Mouse (Mus musculus): ENCODE results near the gene Il5. TPM values are rescaled to one million over a fixed set of nuclear protein-coding genes. Genes with fewer than 3 reads are reported as not detected.

Gene Il5
- total and polyA plus RNA-seq, 3 experiments, result 0.11 TPM; not detected in 2

- ATAC-seq (ENCODE audit: extremely low read depth, insufficient number of reproducible peaks, low FRiP score, poor library complexity, severe bottlenecking) (no peak), DNase-seq (ENCODE audit: low spot score) (no peak)
- peaks cover 45% of the 10 kb centered on the region for H3K27me3 ChIP-seq (ENCODE audit: insufficient read depth, low read length)
These were observed 893 bp upstream of the Il5 start for GRCm38 (mm10) chr11:53719701-53720100.

DNA sequence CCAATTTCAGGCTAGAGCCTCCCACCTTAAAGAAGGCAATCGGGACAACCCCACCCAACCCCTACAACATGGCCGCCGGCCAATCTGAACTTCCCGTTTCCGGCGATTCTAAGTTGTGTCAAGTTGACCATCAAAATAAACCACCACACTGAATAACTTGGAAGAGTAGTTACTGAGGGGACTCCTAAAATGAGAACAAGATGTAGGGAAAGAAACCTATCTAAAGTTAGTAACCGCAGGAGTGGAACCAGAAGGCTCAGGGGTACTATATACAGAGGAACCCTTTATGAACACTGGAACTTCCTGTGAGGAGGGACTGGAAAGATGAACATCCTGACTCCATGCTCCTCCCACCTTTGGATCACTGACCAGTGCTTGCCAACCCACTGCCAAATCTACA lies 10.9 kb downstream of the Il5 start:
- Histone ChIP-seq H3K27me3 (ENCODE audit: insufficient read depth, low read length) (peaks cover 14% of the 10 kb centered on the region), H3K4me3 (ENCODE audit: low read depth, low read length) (no peak overlapping the region), H3K9me3 (replicated peaks) (no peaks in the 10 kb centered on the region), H3K36me3 (replicated peaks) (no peaks in the 10 kb centered on the region), H3K4me1 (ENCODE audit: insufficient read depth, low read depth, low read length) (peaks cover 17% of the 10 kb centered on the region)
- TF ChIP-seq TAL1 (conservative IDR thresholded peaks at IDR 0.05; ENCODE audit: low read depth, low read length) (no peak), POLR2AphosphoS5 (IDR thresholded peaks at IDR 0.05; ENCODE audit: insufficient replicate concordance, low read depth, low read length) (no peak), GATA1 (IDR thresholded peaks at IDR 0.05; ENCODE audit: borderline replicate concordance, low read length) (no peak), CTCF (IDR thresholded peaks at IDR 0.05; ENCODE audit: low read depth, low read length) (no peak), GATA2 (IDR thresholded peaks at IDR 0.05; ENCODE audit: borderline replicate concordance, low read depth, low read length) (no peak)
- no peak for ATAC-seq (ENCODE audit: extremely low read depth, insufficient number of reproducible peaks, low FRiP score, poor library complexity, severe bottlenecking)
- no peak for DNase-seq (ENCODE audit: low spot score)

More at GRCm38 (mm10) chr11:53719701-53720100, 893 bp upstream of the Il5 start:
- Histone ChIP-seq H3K9me3 (replicated peaks) (no peaks in the 10 kb centered on the region), H3K4me1 (ENCODE audit: insufficient read depth, low read depth, low read length) (no peaks in the 10 kb centered on the region), H3K4me3 (ENCODE audit: low read depth, low read length) (no peak overlapping the region), H3K36me3 (replicated peaks) (no peaks in the 10 kb centered on the region)
- TF ChIP-seq GATA1 (IDR thresholded peaks at IDR 0.05; ENCODE audit: borderline replicate concordance, low read length) (no peak), POLR2AphosphoS5 (IDR thresholded peaks at IDR 0.05; ENCODE audit: insufficient replicate concordance, low read depth, low read length) (no peak), TAL1 (conservative IDR thresholded peaks at IDR 0.05; ENCODE audit: low read depth, low read length) (no peak), GATA2 (IDR thresholded peaks at IDR 0.05; ENCODE audit: borderline replicate concordance, low read depth, low read length) (no peak), CTCF (IDR thresholded peaks at IDR 0.05; ENCODE audit: low read depth, low read length) (no peak)

GRCm38 (mm10) chr11:53732244-53732643 lies 11.7 kb downstream of the Il5 start:
- H3K36me3 ChIP-seq (replicated peaks), result no peaks in the 10 kb centered on the region
- DNase-seq (ENCODE audit: low spot score) (no peak), ATAC-seq (ENCODE audit: extremely low read depth, insufficient number of reproducible peaks, low FRiP score, poor library complexity, severe bottlenecking) (no peak)
- H3K27me3 ChIP-seq (ENCODE audit: insufficient read depth, low read length), result peaks cover 11% of the 10 kb centered on the region
- peaks cover 24% of the 10 kb centered on the region for H3K4me1 ChIP-seq (ENCODE audit: insufficient read depth, low read depth, low read length)
- no peaks in the 10 kb centered on the region for H3K9me3 ChIP-seq (replicated peaks)
- TF ChIP-seq TAL1 (conservative IDR thresholded peaks at IDR 0.05; ENCODE audit: low read depth, low read length) (no peak), GATA1 (IDR thresholded peaks at IDR 0.05; ENCODE audit: borderline replicate concordance, low read length) (no peak), GATA2 (IDR thresholded peaks at IDR 0.05; ENCODE audit: borderline replicate concordance, low read depth, low read length) (no peak), POLR2AphosphoS5 (IDR thresholded peaks at IDR 0.05; ENCODE audit: insufficient replicate concordance, low read depth, low read length) (no peak), CTCF (IDR thresholded peaks at IDR 0.05; ENCODE audit: low read depth, low read length) (no peak)
- no peak overlapping the region for H3K4me3 ChIP-seq (ENCODE audit: low read depth, low read length)

GRCm38 (mm10) chr11:53733824-53734223 lies 13.2 kb downstream of the Il5 start:
- TF ChIP-seq GATA1 (IDR thresholded peaks at IDR 0.05; ENCODE audit: borderline replicate concordance, low read length) (no peak), TAL1 (conservative IDR thresholded peaks at IDR 0.05; ENCODE audit: low read depth, low read length) (no peak), GATA2 (IDR thresholded peaks at IDR 0.05; ENCODE audit: borderline replicate concordance, low read depth, low read length) (no peak), CTCF (IDR thresholded peaks at IDR 0.05; ENCODE audit: low read depth, low read length) (no peak), POLR2AphosphoS5 (IDR thresholded peaks at IDR 0.05; ENCODE audit: insufficient replicate concordance, low read depth, low read length) (no peak)
- no peaks in the 10 kb centered on the region for H3K36me3 ChIP-seq (replicated peaks)
- no peak overlapping the region for H3K4me3 ChIP-seq (ENCODE audit: low read depth, low read length)
- no peak for ATAC-seq (ENCODE audit: extremely low read depth, insufficient number of reproducible peaks, low FRiP score, poor library complexity, severe bottlenecking)
- DNase-seq (ENCODE audit: low spot score), result no peak
- peaks cover 32% of the 10 kb centered on the region for H3K4me1 ChIP-seq (ENCODE audit: insufficient read depth, low read depth, low read length)
- no peaks in the 10 kb centered on the region for H3K9me3 ChIP-seq (replicated peaks)
- peaks cover 7% of the 10 kb centered on the region; the same call in 1 of the 2 replicates for H3K27me3 ChIP-seq (ENCODE audit: insufficient read depth, low read length)

- TF ChIP-seq GATA1 (IDR thresholded peaks at IDR 0.05; ENCODE audit: borderline replicate concordance, low read length), result no peak
- no peak for TF ChIP-seq CTCF (IDR thresholded peaks at IDR 0.05; ENCODE audit: low read depth, low read length)
- no peak for TF ChIP-seq TAL1 (conservative IDR thresholded peaks at IDR 0.05; ENCODE audit: low read depth, low read length)
- no peak for TF ChIP-seq GATA2 (IDR thresholded peaks at IDR 0.05; ENCODE audit: borderline replicate concordance, low read depth, low read length)
- no peak for TF ChIP-seq POLR2AphosphoS5 (IDR thresholded peaks at IDR 0.05; ENCODE audit: insufficient replicate concordance, low read depth, low read length)
- H3K27me3 ChIP-seq (ENCODE audit: insufficient read depth, low read length), result peaks cover 7% of the 10 kb centered on the region; the same call in 1 of the 2 replicates
- H3K36me3 ChIP-seq (replicated peaks), result no peaks in the 10 kb centered on the region
- peaks cover 28% of the 10 kb centered on the region for H3K4me1 ChIP-seq (ENCODE audit: insufficient read depth, low read depth, low read length)
- no peak for ATAC-seq (ENCODE audit: extremely low read depth, insufficient number of reproducible peaks, low FRiP score, poor library complexity, severe bottlenecking)
- no peak for DNase-seq (ENCODE audit: low spot score)
- no peaks in the 10 kb centered on the region for H3K9me3 ChIP-seq (replicated peaks)
- no peak overlapping the region for H3K4me3 ChIP-seq (ENCODE audit: low read depth, low read length)
These were observed 13.8 kb downstream of the Il5 start for GRCm38 (mm10) chr11:53734431-53734830.

DNA sequence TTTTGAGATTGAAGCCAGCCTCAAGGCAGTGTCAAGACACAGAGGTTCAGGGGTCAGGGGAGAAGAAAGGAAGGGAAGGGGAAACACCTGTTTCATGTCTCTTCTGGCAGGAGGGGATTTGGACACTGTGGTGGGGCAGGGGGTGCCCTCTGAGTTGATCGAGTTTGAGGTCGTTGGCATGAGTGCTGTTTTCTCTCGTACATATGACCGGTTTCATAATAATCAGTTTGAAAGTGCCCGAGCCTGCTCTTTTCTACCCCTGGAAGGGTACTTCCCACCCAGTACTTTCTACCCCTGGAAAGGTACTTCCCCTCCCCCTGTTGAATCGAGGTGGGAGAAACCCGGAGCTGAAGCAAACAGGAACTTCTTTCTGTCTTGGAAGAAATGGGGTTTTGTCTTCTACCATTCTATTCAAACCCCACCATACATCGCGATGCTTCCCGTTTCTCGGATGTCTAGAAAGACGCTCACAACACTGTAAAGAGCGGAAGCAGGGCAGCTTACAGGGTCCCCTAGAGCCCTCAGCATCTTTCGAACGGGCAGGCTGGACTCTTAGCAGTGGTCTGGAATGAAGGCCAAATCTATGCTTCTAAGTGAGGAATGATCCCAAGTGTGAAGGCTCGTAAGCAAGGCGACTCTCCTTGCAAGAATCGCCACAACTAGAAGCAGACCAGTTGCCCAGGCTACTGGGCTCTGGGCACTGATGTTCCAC lies 14.5 kb downstream of the Il5 start:
- DNase-seq (ENCODE audit: low spot score), result no peak
- Histone ChIP-seq H3K9me3 (replicated peaks) (no peaks in the 10 kb centered on the region), H3K27me3 (ENCODE audit: insufficient read depth, low read length) (peaks cover 5% of the 10 kb centered on the region; the same call in 1 of the 2 replicates), H3K36me3 (replicated peaks) (no peaks in the 10 kb centered on the region), H3K4me3 (ENCODE audit: low read depth, low read length) (no peak overlapping the region), H3K4me1 (ENCODE audit: insufficient read depth, low read depth, low read length) (peaks cover 28% of the 10 kb centered on the region)
- no peak for ATAC-seq (ENCODE audit: extremely low read depth, insufficient number of reproducible peaks, low FRiP score, poor library complexity, severe bottlenecking)
- no peak for TF ChIP-seq GATA1 (IDR thresholded peaks at IDR 0.05; ENCODE audit: borderline replicate concordance, low read length)
- no peak for TF ChIP-seq GATA2 (IDR thresholded peaks at IDR 0.05; ENCODE audit: borderline replicate concordance, low read depth, low read length)
- TF ChIP-seq TAL1 (conservative IDR thresholded peaks at IDR 0.05; ENCODE audit: low read depth, low read length), result no peak
- no peak for TF ChIP-seq CTCF (IDR thresholded peaks at IDR 0.05; ENCODE audit: low read depth, low read length)
- no peak for TF ChIP-seq POLR2AphosphoS5 (IDR thresholded peaks at IDR 0.05; ENCODE audit: insufficient replicate concordance, low read depth, low read length)
